Mouse (Mus musculus) layer of hippocampus, adult 18-20 months (tissue): ENCODE measurements around the gene Dpep1. TPM values are rescaled to one million over a fixed set of nuclear protein-coding genes. Genes with fewer than 3 reads are reported as not detected.
"Not testable (repeated sequence)": the region's sequence is repeated elsewhere in the genome, so short reads cannot be mapped to it uniquely, and the experiment has no call there.

ENCODE experiments used
- DNase-seq, 2 experiments: peaks; one replicate each; pipeline ENCODE4 v3.0.0; 2022; ENCODE audit warnings: low spot score in 2 of 2
- long read RNA-seq: library from polyadenylated mRNA; stranded (forward); transcript quantifications from one replicate; pipeline ENCODE4 v2.0.0, GENCODE M21; 2021
- total RNA-seq, 2 experiments: library from RNA; stranded (reverse); gene quantifications; 2 replicates each; pipeline ENCODE4 v1.2.3; 2021

Gene Dpep1
- total RNA-seq, result under 1 TPM; 0.22 to 0.89 TPM
- long read RNA-seq, result 0 reads

DNA sequence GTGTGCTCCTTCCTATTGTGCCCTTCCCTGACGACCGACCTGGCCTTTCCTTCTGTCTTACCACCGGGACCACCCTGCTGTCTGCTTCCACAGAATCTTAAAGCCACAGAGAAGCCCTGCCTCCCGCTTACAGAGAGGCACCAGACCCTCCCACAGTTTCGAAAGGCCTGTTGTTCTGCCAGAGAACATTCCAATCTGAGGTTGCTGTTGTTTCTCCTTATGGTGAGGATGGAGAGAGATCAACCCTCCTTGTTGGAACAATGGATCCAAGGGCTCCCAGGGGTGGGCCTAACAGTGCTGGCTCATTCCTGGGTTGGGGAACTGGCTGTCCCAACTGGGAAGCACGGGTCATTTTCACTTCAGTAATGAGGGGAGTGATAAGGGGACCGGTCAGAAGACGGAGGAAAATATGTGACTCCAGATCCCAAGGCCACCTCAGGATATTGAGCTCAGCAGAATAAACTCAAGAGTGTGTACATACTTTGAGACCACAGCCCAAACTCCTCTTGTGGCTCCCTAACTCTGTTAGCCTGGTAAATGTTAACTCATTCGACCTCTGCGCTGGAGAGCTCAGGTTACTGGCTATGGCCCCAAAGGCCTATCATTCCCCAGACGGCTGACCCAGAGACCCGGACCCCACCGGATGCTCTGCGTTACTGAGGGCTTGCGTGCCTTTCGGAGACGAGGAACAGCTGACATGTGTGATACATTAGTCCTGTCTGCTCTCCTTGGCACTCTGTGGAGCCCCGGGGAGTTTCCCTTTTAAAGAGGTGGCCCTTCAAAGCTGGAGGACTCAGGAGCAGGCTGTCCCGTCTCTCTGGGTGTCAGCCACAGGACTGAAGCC lies at the start of gene Dpep1:
Dpep1 (plus strand) TSS at position 677 of the 844 bp plus-strand sequence.
- no peak for DNase-seq

DNA sequence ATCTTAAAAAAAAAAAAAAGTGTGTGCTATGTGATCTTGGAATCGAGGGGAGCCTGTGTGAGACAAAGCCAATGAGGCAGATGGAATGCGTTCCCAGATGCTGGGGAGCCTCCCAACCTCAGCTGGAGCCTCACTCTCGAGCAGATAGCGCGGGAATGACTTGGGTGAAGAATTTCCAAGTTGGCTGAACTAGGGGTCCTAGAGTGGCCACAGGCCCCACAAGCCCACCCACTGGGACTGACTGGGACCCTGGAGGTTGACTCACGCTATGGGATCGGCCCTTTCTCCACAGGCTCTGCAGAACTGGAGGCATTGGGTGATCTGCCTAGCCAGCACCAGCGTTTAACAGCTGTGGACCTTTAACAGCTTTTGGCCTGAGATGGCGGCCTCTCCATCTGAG lies 49.8 kb upstream of the Dpep1 start:
- no peak for DNase-seq

DNA sequence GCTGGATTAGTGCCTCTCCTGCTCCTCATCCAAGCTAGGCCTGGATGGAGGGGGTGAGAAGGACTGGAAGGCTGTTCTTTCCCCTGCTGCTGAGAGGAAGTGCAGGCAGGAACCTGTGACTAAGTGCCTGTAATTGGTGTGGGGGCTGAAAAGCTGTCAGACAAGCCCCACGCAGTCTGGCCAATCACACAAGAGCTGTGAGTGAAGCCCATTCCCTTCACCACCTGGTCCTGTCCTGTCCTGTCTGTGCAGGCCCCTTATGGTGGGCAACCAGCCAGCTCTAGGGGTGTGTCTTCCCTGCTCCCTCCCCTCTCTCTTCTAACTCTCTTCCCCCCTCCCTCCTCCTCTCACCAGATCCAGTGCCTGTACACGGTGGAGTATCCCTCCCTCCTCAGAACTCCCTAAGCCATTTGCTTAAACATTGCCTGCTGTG lies 48.4 kb upstream of the Dpep1 start:
- peak; percentile 73 to 75 for DNase-seq

DNA sequence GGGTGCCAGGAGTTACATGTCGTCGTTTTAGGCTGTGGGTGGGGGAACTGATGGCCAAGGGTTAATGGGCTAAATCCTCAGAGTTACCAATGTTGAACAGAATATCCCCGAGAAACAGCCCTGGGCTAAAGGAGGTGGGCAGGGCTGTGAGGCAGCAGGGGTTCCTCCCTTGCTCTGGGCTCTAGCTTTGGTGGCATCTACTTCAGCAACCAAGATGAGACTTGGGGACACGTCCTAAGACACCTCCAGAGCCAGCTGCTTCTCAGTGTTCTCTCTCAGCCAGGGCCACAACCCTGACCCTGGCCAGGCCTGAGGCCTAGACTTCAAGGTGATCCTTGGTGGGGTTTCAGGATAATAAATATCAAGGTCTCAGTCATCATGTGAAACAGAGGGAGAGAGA lies 47.3 kb upstream of the Dpep1 start:
- DNase-seq, result no peak

DNA sequence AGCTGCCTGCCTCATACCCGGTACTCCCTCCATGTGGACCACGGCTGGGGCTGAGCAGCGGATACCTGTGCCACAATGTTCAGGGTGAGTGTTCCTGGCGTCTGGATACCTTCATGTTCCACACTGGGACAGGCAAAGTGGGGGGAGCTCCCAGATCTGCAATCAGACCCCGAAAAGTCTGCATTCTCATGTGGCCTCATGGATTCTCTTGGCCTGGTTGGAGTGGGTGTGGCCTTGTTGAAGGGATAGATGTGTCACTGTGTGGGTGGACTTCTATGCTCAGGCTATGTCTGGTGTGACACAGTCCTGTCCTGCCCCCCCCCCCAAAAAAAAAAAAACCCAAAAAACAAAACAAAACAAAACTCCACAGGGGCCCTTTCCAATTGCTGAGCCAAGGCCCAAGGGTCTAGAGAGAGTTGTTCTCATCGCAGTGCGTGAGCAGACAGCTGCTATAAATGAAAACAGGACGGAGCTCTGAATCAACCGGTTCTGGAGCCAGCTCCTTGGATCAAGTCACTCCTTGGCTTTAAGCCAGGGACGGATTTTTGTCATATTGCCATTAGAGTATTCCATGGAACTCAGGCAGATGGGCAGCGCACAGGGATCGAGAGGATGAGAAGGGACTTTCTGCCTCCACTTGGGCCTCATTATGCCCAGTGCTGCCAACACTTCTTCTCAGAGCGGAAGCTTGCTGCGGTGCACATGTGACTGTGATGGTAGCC lies 44.1 kb upstream of the Dpep1 start:
- DNase-seq, result peak; percentile 74 to 82

DNA sequence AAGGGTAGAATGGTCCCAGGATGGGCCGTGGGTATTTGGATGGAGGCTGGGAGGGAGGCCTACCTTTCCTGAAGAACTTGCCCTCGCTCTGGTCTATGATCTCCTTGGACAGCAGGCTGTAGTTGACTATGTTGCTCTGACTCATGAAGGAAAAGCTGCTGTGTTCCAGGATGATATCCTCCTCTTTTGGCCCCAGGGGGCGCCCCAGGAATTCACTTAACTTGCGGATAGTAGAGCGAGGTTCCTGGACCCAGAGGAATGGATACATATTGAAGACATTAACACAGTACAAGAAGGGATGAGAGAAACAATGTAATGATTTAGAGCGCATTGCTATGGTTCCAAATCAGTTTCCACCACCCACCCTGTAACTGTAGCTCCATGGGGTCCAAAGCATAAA lies 40.8 kb upstream of the Dpep1 start:
- DNase-seq, result no peak

DNA sequence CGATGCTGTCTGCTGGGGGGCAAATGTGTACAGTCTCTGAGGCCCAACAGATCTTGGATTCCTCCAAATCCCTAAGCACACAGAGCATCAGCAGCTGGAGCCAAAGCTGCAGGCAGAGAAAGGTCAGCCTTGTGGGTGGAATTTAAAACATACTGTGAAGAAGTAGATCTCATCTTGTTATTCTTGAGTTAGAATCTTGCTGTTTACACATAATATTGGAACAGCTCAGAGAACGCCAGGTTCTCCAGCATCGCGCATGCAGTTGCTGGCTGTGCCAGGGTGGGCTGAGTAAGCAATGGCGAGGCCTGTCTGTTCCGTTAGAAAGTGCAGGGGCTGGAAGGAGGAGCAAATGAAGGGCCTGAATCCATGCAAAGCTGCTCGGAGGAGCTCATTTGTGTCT lies 39.7 kb upstream of the Dpep1 start:
- peak; percentile 54 to 76 for DNase-seq

DNA sequence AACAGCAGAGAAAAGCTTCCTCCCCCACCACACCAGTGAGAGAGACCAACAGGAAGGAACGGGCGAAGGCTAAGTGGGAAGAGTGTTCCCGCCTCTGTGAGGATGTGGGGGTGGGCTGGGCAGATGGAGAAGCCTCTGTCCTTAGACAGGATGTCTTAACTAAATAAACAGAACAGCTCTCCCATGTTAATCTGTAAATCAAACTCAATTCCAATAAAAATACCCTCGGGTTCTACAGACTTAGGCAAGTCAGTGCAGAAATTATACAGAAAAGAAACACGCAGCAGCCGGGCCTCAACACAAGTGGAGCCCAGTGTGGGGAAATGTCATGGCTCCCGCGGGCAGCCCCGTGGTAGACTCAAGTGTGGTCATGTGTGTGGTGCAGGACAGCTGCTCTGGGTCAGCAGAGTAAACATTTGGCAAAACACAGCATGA lies 35.3 kb upstream of the Dpep1 start:
- DNase-seq, result peak; percentile 58 to 71

DNA sequence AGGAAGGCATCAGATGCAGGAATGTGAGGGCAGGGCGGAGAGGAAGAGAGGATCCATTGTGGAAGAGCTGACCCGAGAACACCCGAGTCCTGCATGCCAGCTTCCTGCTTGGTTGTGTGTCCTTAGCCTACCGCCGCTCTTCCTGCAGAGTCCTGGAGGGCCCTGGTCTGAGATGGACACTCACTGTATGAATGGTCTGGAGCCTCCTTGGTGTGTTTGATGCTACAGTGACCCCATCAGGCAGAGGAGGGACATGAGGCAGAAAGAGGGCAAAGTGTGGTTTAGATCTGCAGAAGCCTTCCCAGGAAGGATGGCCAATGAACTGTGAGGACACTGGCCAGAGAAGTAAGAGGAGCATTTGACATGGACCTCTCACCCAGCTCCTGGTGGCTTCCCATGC lies 30.9 kb upstream of the Dpep1 start:
- DNase-seq, result no peak

DNA sequence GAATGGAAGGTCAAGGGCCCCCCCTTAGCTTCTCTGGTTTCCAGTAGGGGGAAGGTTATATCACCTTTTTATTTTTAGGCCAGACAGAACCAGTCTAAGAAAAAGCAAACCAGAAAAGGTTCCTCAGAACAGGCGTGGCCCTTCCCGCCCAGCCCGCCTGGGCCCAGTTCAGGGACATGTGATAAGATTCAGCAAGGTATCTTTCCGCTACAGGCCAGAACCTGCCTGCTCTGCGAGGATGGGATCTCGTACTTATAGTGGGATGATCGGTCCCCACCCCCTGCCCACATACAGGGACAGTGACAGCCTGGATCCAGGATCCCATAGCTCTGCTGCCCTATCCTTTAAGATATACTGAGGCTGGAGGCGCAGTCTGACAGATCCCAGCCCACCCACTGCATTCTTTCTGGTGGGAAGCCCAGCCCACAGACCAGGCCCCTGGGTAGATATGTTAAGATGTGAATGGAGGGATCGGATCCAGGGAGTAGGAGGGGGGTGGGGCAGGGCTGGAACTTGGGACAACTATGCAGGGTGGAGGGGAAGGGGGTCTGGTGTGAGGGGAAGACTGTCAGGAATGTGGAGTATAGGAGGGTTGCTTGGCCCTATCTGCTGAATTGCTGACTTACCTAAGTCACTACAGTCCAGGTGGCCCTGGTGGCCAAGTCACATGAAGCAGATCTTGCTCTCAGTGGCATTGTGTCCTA lies 29.8 kb upstream of the Dpep1 start:
- no peak for DNase-seq

DNA sequence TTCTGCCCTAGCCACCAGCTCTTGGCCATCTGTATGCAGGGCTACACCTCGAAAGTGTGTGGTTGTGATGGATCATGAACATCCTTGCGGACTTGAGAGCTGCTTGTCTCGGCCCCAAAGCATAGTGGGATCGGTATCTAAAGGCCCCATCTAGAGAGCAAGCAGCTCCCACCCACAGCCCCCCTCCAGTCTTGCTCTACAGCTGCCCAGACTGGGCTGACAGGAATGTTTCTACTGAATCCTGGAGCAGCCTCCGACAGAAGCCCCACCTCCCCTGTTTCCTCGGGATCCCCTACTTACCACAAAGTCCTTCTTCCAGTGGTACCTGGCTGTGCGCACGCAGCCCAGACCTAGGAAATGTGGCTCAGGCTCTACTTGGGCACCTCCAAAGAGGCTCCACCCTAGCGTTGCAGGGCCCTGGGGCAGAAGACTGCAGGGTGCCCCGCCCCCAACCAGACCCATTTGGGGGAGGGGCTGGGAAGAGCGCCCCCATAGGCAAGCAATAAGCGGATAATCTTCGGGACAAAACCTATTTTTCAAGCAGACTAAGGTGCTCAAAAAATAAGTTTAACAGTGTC lies 28.1 kb upstream of the Dpep1 start, which contains the start of gene Sult5a1:
Sult5a1 (minus strand) TSS at position 428 of the 578 bp plus-strand sequence.
- DNase-seq, result no peak

DNA sequence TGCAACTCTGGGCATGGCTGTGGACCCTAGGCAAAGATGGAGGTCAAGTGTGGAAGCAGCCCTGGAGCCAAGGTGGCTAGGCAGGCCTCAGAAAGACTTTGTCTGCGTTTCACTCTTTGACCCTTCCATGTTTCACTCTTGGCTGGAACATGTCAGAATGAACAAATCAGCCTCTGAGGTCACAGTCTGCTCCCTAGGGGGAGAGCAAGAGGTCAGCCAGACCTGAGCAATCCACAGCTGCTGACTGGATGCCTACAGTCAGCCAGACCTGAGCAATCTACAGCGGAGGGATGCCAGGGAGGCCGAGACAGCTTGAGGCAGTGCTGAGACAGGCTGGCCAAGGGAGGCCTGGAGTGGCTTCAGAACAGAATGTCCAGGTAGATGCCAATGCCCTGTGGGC lies 4.7 kb upstream of the Dpep1 start:
- no peak for DNase-seq

DNA sequence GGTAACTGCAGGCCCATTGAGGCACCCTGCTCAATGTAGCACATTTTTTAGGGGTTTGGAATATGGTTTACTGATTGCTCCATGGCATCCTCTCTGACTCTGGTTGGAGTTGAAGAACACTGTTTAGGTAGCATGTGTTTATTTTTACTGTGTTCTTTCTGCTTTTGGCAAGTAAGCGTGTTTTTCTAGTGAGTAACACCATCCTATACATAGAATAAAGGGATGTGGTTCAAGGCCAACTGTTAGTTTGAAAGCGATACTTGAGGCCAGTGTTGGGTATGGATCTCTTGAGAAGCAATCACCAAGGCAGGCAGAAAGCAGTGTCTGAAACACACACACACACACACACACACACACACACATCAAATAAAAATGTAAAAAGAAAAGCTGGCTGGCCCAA lies 2.0 kb downstream of the Dpep1 start:
- DNase-seq, result no peak

DNA sequence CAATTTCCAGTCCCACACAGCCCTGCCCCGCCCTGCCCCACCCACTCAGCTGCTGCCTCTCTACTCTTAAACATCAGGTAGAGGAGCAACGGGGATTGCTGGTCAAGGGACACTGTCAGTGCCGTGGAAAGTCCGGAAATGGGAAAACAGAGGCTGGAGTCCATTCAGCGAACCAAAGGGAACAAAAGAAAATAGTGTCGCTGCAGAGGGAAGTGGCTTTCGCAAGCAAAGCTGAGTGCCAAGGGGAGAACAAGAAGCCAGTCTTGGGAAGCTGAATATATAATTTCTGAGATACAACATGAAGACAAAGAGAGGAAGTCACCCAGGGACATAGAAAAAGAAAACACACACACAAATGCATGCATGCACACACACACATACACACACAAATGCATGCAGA lies 2.8 kb downstream of the Dpep1 start:
- no peak for DNase-seq

DNA sequence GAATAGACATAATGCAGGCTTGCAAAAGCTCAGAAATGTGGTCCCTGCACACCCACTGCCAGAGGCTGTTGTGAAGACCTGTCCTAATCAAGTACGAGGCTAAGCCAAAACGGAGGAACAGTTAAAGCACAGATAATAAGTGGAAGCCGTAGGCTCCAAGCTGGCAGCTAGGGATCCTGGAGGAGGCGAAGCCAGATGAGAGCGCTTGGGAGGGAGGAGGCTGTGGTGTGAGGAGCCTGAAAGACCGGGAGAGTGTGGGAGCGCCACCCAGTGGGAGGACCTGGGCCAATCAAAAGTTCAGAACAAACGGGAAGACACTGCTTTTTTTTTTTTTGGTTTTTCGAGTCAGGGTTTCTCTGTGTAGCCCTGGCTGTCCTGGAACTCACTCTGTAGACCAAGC lies 4.6 kb downstream of the Dpep1 start:
- peak; percentile 77 to 87 for DNase-seq

DNA sequence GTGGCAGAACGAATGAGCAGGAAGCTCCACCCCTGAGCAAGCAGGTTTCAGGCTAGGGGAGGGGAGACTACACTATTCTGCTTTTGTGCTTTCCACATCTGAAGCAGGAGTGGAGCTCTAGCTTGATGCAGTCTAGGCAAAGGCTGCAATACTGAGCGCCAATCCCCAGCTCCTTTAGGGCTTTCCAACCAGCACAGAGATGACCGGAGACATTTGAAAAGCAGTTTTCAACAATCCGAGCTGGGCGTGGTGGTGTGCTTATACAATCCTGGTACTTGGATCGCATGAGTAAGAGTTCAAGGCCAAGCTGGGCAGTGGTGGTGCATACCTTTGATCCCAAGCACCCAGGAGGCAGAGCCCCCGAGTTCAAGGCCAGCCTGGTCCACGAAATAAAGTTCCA lies 5.9 kb downstream of the Dpep1 start:
- DNase-seq, result no peak

DNA sequence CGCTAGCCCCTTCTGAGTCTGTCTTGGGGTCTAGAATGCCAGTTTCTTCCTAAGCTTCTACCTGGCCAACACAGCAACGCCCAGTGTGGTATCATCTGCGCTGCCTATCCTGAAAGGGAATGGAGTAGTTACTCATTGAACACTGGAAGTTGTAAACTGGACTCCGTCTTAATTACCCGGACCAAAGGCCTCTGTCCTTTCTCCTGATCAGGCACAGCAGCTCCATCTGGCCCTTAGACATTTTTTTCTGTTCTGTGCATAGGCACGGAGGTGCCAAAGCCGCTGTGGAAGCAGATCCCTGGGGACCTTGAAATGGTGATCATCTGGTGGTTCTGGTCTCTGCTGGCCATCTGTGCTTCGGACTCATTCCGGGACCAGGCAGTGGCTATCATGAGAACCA lies 7.7 kb downstream of the Dpep1 start:
- no peak for DNase-seq

DNA sequence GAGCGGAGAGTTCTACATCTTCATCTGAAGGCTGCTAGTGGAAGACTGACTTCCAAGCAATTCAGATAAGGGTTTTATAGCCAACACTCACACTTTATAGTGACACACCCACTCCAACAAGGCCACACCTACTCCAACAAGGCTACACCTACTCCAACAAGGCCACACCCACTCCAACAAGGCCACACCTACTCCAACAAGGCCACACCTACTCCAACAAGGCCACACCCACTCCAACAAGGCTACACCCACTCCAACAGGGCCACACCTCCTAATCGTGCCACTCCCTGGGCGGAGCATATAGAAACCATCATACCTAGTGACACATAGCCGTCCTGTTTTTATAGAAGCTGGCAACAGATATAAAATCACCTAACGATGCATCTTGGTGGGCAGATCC lies 11.0 kb downstream of the Dpep1 start:
- not testable (repeated sequence) for DNase-seq

DNA sequence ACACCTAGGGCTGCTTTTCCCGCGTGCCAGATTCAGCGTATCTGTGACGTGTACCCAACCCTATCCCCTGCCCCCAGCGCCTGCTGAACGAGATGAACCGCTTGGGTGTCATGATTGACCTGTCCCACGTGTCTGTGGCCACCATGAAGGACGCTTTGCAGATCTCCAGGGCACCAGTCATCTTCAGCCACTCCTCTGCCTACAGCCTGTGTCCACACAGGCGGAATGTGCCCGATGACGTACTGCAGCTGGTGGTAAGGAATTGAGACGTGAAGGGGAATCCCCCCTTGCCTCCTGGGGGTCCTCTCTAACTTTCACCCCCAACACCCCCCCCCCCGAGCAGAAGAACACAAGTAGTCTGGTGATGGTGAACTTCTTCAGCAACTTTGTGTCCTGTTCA lies 13.8 kb downstream of the Dpep1 start:
- DNase-seq, result no peak

DNA sequence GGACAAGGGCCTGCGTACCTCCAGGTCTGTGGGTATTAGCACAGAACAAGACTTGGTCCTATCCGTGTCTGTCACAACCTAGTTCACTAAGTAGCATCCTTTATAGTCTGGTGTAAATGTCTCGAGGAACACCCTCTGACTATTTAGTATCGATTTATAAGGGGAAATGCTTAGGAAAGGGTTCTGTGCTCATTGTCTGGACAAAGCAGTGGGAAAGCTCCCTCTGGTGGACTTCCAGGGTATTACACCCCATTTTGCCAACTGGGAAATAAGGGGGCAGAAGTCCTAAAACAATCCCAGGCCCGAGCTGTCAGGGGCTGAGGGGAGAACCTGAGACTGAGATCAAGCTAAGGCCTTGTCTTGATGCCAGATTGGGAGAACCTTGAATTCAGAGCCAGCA lies 16.2 kb downstream of the Dpep1 start:
- peak; percentile 71 to 86 for DNase-seq

DNA sequence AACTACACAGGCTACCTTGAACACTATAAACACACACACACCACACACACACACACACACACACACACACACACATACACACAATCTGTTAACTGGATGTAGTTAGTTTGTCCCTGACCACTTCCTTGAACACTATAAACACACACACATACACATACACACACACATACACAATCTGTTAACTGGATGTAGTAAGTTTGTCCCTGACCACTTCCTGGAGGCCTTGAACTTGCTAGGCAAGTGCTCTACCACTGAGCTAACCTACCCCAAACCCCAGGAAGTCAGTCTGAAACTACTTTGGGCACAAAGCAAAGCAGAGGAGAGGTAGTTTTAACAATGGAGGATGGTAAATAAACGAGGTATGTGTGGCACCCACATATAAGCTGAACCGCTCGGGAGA lies 17.5 kb downstream of the Dpep1 start:
- DNase-seq, result no peak
